Mouse (Mus musculus) kidney, adult 9 months (tissue): ENCODE results near the gene Zfp207.
A peak's percentile ranks its signal among the peaks of the same experiment; 100 is the strongest.
"Not testable (repeated sequence)": the region's sequence is repeated elsewhere in the genome, so short reads cannot be mapped to it uniquely, and the experiment has no call there.

Experiments
- DNase-seq: peaks from one replicate; pipeline ENCODE4 v3.0.0; 2022

Gene Zfp207

DNA sequence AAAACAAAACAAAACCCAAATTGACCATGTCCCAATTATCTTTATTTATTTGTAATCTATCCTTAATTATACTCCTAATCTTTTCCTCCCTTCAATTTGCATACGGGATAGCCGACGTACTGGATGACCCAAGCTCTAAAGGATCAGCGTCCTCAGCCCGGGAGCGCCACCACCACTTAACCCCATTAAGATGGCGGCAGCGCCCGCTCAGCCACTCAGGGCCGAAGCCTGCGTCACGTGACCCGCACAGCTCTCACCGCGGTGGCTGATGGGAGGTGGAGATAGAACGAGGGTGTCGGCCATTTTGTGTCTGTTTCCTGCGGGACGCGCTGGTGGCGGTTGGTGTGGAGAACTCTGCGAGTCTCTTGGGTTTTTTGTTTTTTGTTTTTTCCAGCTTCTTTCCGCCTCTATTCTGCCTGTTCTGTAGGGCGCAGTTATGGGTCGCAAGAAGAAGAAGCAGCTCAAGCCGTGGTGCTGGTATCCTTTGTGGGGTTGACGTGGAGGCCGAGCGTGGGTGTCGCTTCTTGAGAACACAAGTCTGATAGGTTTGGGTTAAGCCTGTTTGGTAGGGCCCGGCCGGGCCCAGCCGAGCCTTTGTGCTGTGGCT, at the start of gene Zfp207:
TSS of gene Zfp207 (plus strand) at position 261 of the 607 bp plus-strand sequence.
- peak; percentile 98 for DNase-seq

DNA sequence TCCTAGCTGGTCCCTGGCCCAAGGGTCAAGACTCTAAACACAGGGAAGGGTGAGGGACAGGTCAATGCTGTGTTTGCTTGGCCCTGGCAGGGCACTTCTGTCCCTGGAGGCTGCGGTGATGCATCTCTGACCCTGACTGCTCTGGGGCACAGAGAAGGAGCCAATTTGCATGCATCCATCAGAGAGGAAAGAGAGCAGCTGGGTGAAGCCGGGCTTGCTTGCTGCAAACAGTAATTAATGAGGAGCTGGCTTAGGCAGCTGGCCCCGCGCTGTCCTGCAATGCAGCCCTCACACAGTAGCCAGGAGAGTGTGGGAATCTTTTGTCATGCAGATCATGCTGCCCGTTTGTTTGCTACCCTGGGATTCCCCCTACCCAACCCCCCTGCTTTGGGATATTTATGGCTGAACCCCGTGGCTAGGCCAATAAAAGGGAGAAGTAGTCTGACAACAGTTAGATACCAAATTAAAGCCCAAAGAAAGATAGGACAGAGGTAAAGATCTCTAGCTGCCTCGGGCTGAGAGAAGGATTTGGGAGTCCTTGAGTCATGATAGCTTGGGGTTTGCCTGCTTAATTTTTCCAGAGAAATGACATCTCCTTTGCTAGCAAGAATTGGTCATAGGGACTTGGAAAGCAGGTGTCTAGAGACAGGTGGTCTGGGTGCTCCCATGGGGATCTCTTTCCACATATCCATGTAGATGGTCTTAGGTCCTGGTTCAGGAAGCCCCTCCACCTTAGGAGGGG, 47.3 kb upstream of the Zfp207 start:
- DNase-seq, result no peak

DNA sequence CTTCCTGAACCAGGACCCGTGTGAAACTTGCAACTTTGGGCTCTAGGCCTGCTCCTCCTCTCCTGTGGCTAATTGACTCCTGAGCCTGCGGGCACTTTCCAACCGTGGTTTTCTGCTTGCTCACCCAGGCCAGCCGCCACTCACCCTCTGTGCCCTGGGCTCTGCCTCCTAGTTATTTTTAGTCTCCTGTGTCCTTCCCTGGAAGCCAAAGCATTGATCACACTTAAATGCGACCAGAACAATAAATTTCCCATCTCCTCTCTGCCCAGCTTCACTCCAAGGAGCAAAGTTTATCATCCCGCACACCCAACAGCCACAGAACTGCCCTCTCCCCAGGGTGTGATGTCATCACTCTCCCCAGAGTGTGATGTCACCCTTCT, 46.7 kb upstream of the Zfp207 start:
- no peak for DNase-seq

DNA sequence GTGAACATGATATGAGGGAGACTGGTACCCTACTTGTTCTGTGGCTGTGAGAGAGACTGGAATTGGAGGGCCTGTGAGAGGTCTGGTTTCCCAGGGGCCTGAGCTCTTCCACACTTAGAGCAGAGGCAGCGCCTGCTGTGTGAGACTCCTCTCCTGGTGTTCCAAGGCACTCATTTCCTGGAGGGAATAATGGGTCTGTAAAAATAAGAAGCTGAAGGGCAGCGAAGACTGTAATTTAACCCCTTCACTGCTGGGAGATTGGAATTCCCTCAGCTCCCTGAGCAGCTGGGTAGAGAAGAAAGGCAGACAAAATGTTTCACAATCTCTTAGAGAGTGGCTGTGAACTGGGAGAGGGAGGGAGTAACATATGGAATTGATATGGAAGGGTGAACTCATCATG, 40.6 kb upstream of the Zfp207 start:
- DNase-seq, result no peak

DNA sequence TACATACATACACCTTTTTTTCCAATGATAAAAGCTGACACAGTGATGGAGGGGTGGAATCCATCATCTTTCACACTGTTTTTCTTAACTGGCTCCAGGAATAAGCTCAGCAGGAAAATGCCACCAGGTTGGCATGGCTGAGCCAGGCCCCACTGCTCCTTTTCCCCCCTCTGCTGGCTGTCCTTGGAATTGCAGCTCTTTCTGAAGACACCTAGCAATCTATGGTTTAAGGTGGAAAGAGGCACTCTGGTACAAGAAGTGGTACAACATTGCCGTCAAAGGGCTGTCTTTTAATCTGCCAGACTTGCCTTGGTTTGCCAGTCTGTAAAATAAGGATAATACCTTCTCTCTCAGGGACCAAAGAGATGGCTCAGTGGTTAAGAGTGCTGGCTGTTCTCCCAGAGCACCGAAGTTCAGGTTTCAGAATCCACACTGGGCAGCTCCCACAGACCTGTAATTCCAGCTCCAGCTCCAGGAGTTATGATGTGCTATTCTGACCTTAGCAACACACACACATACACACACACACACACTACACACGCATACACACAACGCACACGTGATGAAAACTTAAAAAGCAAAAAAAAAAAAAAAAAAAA, 31.1 kb upstream of the Zfp207 start:
- peak; percentile 82 for DNase-seq

DNA sequence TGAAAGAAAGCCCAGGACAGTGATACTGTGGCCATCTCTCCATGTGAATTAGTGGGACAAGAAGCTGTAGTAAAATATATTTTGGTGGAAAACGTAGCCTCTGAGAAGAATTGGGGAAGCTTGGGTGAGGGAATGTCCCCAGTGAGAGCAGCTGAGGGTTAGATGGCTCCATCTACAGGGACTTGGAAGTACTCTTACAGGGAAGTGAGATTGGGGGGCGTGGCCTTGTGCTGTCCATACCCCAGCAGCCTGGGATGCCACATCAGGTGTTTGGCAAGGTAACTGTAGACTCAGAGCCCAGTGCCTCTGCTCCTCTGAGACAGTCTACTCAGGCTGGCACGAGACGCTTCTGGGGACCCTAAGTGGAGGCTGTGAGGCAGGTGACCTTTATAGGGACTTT, 28.2 kb upstream of the Zfp207 start:
- DNase-seq, result peak; percentile 15

DNA sequence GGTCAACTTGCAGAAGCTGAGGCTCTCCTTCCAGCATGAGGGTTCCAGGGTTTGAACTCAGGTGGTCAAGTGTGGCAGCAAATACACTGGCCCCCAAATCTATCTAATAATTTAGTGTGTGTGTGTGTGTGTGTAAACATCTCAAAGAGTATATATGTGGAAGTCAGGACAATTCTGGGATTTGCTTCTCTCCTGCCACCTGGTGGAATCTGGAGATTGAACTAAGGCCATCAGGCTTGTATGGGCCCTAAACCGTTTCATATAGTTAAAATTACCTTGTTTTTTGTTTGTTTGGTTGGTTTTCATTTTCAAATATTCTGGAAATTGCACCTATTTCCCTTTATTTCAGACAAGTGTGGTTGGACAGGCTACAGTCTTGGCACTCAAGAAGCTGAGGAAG, 14.1 kb upstream of the Zfp207 start:
- DNase-seq, result no peak

DNA sequence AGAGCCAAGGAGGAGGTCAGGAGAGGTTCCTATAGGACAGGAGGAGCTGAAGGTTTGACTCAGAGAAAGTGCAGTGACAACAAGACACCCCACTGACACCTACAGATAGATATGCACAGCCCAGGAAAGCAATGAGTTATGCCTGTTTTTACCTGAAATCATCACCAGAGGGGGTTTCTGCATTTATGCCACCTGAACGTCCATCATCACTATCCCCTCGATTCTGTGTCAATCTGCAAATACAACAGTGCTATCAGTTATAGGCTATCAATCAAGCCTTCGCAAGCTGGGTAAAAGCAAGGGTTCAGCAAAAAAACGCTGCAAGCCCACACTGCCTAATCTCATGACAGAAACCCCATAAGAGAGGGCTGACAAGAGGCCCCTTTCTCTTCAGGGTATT, 6.4 kb upstream of the Zfp207 start:
- no peak for DNase-seq

DNA sequence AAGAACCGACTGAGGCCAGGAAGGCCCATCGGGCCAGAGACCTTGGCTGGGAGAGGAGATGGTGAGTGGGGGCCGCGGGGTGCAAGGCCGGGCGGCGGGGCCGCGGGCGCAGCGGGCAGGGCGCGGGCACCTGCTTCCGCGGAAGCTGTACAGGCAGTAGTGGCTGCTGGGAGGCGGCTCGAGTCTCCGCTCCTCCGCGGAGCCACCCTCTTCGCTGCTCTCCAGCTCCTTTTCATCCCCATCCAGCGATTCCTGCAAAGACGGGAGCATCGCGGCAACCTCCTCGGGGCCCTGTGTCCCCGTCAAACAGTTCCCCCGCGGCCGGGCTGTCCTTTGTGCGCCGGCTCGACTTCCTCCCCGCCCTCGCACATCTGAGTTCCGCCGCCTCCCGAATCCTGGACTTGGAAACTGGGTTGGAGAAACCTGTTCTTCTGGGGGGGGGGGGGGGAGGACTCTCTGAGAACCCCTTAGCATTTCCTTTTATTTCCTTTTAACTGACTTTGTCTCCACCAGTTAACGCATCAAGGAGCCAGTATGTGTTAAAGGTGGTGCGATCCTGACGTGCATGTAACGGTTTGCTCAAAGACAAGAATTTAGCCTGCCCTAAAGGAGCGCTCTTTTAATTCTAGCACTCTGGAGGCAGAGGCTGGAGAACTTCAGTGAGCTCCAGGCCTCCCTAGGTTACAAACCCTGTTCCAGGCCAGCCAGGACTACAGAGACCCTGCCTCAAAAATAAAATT, 5.2 kb upstream of the Zfp207 start, which contains the start of gene 5730455P16Rik:
TSS of gene 5730455P16Rik (minus strand) at position 323 of the 740 bp plus-strand sequence.
- DNase-seq, result peak; percentile 77

DNA sequence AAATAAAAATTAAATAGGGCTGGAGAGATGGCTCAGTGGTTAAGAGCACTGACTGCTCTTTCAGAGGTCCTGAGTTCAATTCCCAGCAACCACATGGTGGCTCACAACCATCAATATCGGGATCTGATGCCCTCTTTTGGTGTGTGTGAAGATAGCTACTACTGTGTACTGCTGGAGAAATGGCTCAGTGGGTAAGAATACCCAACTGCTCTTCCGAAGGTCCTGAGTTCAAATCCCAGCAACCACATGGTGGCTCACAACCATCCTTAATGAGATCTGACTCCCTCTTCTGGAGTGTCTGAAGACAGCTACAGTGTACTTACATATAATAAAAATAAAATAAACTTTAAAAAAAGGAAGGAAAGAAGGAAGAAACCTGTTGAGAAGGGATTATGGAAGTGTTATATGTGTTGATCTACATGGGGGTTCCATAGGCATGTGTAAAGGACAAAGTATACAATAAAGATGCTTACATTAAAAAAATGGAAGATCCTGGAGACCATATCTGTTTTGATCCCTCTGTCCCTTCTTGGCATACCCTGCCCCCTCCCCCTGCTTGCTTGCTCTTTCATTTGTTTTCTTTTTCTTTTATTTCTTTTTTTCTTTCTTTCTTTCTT, 4.5 kb upstream of the Zfp207 start:
- not testable (repeated sequence) for DNase-seq

DNA sequence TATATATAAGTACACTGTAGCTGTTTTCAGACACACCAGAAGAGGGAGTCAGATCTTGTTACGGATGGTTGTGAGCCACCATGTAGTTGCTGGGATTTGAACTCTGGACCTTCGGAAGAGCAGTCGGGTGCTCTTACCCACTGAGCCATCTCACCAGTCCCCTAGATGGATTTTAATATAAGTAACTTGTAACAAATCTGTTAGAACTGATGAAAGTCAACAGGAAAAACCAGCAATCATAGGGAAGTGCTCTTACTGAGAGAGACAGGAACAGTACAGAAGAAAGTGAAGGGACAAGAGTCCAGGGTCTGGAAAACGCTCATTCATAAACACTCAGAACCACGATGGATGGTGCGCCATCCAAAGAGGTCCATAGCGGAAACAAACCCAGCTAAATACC, 3.9 kb upstream of the Zfp207 start:
- not testable (repeated sequence) for DNase-seq

DNA sequence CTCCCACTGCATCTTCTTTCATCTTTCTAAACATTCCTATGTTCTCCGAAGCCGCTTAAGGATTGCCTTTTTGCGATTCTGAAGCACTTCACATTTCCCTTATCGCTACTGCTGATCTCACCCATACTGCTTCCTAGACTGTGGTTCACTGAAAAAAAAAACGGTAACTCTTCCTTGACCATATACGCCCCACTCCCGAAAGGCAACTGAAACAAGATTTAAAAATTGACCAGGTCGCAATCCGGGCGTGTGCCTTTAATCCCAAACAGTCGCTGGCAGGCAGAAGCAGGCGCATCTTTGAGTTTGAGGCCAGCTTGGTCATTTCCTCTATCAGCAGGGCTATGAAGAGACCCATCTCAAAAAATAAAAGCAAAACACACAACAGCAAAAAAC, 457 bp upstream of the Zfp207 start:
- DNase-seq, result no peak

DNA sequence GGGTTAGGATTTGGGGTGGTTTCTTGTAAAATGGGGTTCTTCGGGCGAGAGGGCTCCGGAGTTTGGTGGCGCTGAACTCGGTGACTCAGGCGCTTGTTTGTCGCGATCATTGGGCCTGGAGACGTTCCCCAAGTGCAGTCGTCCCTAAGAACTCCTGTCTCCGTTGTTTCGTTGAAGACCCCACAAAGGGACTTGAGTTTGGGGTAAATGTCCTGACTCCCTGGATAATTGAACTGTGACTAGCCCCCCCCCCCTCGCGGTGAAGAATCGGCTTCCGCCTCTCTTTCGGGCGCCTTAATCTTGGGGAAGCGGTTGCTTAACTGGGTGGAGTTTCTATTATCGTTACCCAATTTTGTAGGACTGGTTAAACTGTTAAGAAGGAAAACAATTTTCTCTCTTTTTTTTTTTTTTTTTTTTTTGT, 557 bp downstream of the Zfp207 start:
- no peak for DNase-seq

DNA sequence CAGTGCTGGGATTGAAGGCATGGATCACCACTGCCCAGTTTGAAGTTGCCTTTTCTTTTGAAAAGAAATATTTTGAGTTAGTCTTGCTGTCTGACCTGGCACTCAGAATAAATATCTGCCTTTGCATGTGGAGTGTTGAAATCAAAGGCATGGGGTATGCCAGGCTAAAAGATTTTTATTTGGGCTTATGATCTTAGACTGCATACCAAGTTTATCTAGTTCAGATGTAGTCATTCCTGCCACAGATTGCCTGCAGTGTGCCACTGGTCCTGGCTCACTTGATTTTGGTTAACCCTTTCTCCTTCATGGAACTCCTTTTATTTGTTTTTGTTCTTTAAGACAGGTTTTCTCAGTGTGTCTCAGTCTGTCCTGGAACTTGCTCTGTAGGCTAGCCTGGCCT, 1.4 kb downstream of the Zfp207 start:
- DNase-seq, result no peak

DNA sequence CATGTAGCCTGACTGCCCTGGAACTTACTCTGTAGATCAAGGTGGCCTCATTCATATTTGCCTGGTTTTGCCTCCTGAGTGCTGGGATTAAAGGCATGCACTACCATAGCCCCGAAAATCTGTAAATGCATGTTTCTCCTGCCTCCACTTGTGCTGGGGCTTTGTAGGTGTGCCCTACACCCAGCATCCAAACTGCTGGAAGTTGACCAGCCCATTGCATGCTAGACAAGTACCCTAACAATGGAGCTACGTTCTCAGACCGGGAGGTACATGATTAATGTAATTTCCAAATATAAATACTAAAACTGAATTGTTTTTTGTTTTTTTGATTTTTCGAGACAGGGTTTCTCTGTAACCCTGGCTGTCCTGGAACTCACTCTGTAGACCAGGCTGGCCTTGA, 2.0 kb downstream of the Zfp207 start:
- DNase-seq, result no peak

DNA sequence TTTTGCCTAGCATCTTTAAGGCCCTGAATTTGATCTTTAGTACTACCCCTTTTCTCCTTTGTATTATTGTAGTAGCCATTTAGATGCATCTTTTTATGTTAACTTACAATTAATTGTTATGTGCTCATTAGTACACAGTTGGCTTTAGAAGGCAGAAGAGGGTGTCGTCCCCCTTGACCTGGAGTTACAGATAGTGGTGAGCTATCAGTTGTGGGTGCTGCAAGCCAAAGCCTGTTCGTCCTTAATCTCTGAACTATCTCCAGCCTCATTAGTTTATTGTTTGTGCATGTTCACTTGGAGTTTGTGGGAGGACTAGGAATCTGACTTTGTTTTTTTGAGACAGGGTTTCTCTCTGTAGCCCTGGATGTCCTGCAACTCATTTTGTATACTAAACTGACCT, 3.7 kb downstream of the Zfp207 start:
- no peak for DNase-seq

DNA sequence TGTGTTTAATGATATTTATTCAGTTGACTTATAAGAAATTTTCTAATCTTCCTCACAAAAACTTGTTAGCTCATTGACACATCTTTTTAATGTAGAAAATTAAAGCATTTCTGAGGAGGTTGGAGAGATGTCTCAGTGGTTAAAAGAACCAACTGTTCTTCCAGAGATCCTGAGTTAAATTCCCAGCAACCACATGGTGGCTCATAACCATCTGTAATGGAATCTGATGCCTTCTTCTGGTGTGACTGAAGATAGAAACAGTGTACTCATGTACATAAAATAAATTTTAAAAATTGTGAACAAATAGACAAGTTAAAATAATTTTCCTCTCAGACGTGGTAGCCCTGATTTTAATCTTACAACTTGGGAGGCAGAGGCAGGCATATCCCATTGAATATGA, 6.8 kb downstream of the Zfp207 start:
- no peak for DNase-seq

DNA sequence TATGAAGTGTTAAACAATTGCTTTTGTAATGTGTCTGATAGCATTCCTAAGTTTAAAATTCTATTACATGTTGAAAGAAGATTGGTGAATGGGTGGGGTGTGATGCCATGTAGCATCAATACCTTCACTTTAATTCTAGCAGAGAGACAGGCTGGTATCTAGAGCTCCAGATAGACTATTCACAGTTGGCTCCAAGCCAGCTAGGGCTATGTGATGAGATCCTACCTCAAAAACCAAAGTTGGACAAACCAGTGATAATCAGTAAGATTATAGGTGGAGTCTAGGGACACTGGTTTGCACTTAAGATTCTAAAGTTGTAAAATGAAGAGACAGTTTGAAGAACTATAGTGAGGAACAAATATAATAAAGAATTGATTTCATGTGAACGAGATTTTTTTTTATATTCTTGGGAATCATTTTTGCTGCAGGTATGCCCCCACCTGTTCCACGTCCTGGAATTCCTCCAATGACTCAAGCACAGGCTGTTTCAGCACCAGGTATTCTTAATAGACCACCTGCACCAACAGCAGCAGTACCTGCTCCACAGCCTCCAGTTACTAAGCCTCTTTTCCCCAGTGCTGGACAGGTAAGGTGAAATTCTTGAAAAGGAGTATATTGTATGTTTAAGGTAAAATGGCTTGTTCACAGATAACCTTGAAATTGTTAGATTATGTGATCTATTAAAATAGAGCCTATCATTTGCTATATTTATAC, 8.5 kb downstream of the Zfp207 start:
- DNase-seq, result no peak

DNA sequence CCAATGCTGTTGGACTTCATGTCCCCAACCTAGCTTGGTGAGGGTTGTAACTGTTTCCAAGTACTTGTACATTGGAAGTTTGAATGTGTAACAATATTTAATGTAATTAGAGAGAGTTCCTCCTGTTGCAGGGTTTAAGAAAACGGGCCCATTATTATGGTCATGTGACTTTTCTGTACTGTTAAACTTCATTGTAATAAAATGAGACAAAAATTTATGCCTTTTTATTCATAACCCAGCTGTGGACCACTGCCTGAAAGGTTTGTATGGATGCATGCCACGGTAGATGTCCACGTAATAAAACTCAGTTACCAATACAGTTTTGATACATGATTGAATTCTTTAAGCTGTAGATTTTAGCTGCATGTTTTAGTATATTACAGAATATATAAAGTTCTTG, 12.9 kb downstream of the Zfp207 start:
- DNase-seq, result no peak

DNA sequence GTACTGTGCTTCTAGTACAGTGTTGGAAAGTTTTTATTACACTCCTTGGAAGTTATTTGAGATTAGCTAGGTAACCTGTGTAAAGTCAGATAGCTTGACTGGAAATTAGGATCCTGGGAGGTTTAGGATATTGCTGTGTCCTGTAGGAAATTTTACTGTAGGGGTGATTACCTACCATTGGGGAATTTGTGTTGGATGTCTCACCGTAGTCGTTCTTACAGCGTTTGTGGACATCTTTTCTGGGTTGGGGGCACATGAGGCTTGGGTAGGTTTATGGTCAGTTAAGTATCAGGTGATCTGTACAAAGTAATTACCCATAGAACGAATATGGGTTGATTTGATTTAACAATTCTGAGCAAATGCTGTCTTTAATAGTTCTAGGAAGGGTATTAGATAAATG, 13.5 kb downstream of the Zfp207 start:
- no peak for DNase-seq

DNA sequence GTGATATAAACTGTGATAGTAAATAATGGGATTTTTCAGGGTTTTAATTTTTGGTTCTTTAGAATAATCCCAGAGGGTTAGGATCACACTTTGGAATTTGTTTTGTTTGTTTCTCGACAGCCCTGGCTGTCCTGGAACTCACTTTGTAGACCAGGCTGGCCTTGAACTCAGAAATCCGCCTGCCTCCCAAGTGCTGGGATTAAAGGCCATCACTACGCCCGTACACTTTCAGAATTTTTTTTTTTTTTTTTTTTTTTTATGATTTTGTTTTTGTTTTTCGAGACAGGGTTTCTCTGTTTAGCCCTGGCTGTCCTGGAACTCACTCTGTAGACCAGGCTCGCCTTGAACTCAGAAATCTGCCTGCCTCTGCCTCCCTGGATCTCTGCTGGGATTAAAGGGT, 24.8 kb downstream of the Zfp207 start:
- not testable (repeated sequence) for DNase-seq

DNA sequence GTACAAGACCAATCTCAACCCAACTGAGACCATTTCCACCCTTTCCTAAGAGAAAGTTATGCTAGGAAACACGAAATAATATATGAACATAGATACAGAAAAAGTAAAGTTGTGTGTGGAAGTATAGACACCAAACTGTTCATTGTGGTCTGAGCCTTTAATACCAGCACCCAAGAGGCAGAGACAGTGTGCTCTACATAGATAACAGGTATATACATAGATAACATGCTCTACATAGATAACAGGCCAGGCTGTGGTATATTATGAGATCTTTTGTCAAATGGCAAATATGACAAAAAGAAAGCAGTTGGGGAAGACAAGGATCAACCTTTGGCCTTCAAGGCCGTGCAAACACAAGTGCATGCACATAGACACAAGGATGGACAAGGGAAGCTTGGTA, 27.3 kb downstream of the Zfp207 start:
- no peak for DNase-seq

DNA sequence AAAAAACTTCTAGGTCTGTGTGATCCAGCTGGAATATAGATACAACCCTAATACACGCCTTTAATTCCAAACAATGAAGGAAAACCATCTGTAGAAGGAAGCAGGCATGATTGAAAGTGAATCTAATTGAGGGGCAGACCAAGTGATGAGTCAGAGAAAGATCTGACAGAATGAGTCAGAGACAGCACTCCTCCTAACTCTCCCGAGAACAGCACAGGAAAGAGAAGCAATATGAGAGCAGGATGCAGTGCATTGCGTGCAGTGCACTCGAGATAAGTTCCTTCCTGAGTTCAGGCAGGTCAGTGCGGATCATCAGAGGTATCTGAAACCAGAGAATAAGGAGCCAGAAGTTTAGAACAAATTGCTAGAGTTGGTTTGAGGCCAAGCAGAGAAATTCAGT, 34.0 kb downstream of the Zfp207 start:
- no peak for DNase-seq
